In the genomic region with DNA sequence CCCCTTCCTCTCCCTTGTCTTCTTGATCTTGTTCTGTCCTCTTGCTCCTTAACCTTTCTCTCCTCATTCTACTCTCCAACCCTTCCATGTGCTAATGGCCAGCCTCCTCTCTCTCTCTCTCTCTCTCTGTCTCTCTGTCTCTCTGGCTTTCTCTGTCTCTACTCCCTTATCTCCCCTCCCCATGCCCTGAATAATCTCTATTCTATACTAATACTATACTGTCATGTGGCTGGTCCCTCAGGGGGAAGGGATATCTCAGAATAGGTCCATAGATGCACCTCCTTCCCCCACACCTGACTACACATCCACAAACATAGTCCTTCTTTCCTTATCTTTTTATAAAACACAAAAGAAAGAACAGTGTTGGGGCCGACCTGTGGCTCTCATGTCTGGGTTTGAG, we compare ENCODE assay signal across 17 mouse cellular contexts.
"Had no signal": no experiment of that assay in that cellular context is flagged by ENCODE, and none has a peak within 500 bp of the region (broad histone marks: within the 10 kb centered on the region; RNA-seq: fewer than 3 reads in every experiment).

No protein-coding gene starts in this region.

- H3K4me3 ChIP-seq: lung, embryonic 15.5 days; megakaryocyte, embryonic 14.5 days; midbrain, embryonic 13.5 days; midbrain, embryonic 15.5 days; neural tube, embryonic 12.5 days; stomach, embryonic 15.5 days had no signal

- H3K27me3 ChIP-seq: lung, embryonic 15.5 days; midbrain, embryonic 13.5 days; midbrain, embryonic 15.5 days; neural tube, embryonic 12.5 days; stomach, embryonic 15.5 days had no signal

- H3K9ac ChIP-seq: lung, embryonic 15.5 days; midbrain, embryonic 13.5 days; midbrain, embryonic 15.5 days; neural tube, embryonic 12.5 days; stomach, embryonic 15.5 days had no signal

- DNase-seq: lung, adult 2 months; lung, postnatal 14 days; lung, postnatal 36 days; right cerebral cortex, postnatal 14 days; thymus, adult 2 months; thymus, postnatal 25 days; thymus, postnatal 4 days had no signal

- H3K4me1 ChIP-seq: lung, embryonic 15.5 days; midbrain, embryonic 13.5 days; midbrain, embryonic 15.5 days; neural tube, embryonic 12.5 days; stomach, embryonic 15.5 days had no signal

- H3K27ac ChIP-seq: lung, embryonic 15.5 days; macrophage; midbrain, embryonic 13.5 days; midbrain, embryonic 15.5 days; neural tube, embryonic 12.5 days; stomach, embryonic 15.5 days; stomach, postnatal 0 days had no signal

- H3K9me3 ChIP-seq: lung, embryonic 15.5 days; megakaryocyte, embryonic 14.5 days; midbrain, embryonic 13.5 days; midbrain, embryonic 15.5 days; neural tube, embryonic 12.5 days; stomach, embryonic 15.5 days had no signal

- H3K36me3 ChIP-seq: lung, embryonic 15.5 days; midbrain, embryonic 13.5 days; midbrain, embryonic 15.5 days; neural tube, embryonic 12.5 days; stomach, embryonic 15.5 days had no signal

- H3K4me2 ChIP-seq: lung, embryonic 15.5 days; midbrain, embryonic 11.5 days; midbrain, embryonic 13.5 days; midbrain, embryonic 15.5 days; neural tube, embryonic 12.5 days; stomach, embryonic 15.5 days had no signal

- ATAC-seq: lung, postnatal 0 days; midbrain, embryonic 13.5 days; midbrain, embryonic 15.5 days had no signal
